Mouse (Mus musculus) limb, embryonic 15.5 days (tissue): ENCODE measurements at regions not wholly inside any gene's neighbourhood (a gene's known extent, or its start where the extent isn't known, plus 50 kb on each side); places are given as distances from the start of the nearest gene placed in this dataset.
A peak's percentile ranks its signal among the peaks of the same experiment; 100 is the strongest.

Source experiments
- ATAC-seq: fragments of 200-750 bp; cut with Nextera tagmentation; 2 replicates; pipeline ENCODE4 v1.8.0; 2017; ENCODE audit warnings: low read depth, moderate TSS enrichment; ENCODE audit not compliant: insufficient number of reproducible peaks, low FRiP score, low TSS enrichment
- H3K27ac ChIP-seq: fragments of 300-500 bp; sonication (generic); 2 replicates; pipeline ENCODE4 v1.5.1; 2015; ENCODE audit warnings: moderate library complexity, mild to moderate bottlenecking, inconsistent platforms
- H3K27me3 ChIP-seq: fragments of 300-500 bp; sonication (generic); 2 replicates; pipeline ENCODE4 v1.6.1; 2015; ENCODE audit warnings: inconsistent platforms
- H3K36me3 ChIP-seq: fragments of 300-500 bp; sonication (generic); 2 replicates; pipeline ENCODE4 v1.6.1; 2015; ENCODE audit warnings: inconsistent platforms
- H3K4me1 ChIP-seq: fragments of 300-500 bp; sonication (generic); 2 replicates; pipeline ENCODE4 v1.6.1; 2015; ENCODE audit warnings: inconsistent platforms
- H3K4me2 ChIP-seq: fragments of 300-500 bp; sonication (generic); 2 replicates; pipeline ENCODE4 v1.6.1; 2015; ENCODE audit warnings: mild to moderate bottlenecking, inconsistent platforms
- H3K4me3 ChIP-seq: fragments of 300-500 bp; sonication (generic); 2 replicates; pipeline ENCODE4 v1.5.1; 2015; ENCODE audit warnings: mild to moderate bottlenecking, inconsistent platforms
- H3K9ac ChIP-seq: fragments of 300-500 bp; sonication (generic); 2 replicates; pipeline ENCODE4 v1.6.1; 2015; ENCODE audit warnings: inconsistent platforms
- H3K9me3 ChIP-seq: fragments of 300-500 bp; sonication (generic); 2 replicates; pipeline ENCODE4 v1.6.1; 2016; ENCODE audit warnings: inconsistent platforms
- WGBS: fragments of 180-500 bp; shearing (Covaris S2); methylation state at CpG from one replicate; pipeline ENCODE4 v1.1.7; 2015; 5-methylcytosine and 5-hydroxymethylcytosine counted together

DNA sequence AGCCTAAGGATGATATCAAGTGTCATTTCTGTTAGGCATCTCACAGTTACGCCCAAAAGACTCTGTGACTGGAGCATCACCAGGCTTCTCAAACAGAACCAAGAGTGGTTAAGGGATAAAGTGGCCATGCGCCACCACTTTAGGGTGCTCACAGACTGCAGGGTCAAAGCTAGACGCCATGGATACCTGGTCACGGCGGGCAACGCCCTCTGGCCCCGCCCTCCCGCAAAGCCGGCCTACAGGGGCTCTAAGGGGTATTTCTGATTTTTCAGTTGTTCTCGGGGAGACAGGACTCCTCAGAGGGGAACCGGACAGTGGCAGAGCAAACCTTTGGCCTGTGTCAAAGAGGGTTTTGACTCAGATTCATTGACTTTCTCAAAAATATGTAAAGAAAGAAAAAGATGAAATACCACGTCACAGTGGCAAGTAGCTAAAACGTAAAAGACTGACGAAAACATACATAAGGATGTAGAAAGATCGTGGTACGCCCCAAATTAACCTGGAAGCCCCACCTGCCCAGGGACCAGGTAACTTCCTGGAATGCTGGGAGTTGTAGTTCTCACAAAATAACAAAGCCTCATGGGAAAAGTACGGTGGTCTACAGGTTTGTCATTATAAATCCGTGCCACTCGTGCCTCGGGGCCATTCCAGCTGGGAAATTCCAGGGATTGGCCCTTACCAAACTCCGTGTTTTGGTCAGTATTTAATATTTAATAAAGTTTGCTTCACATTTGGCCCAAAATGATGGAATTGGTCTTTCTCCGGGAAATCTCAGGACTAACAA lies 116.1 kb upstream of the Arid2 start:
- Histone ChIP-seq H3K36me3 (no peaks in the 10 kb centered on the region), H3K27ac (no peak overlapping the region), H3K27me3 (no peaks in the 10 kb centered on the region), H3K4me1 (peaks cover 11% of the 10 kb centered on the region), H3K9me3 (no peaks in the 10 kb centered on the region), H3K9ac (no peak overlapping the region), H3K4me2 (peak overlapping the region; percentile 45), H3K4me3 (peak overlapping the region; percentile 33)
- peak; percentile 35; the same call in 1 of the 2 replicates for ATAC-seq
- WGBS, result 13% methylated on average over 22 of the region's 22 CpGs

DNA sequence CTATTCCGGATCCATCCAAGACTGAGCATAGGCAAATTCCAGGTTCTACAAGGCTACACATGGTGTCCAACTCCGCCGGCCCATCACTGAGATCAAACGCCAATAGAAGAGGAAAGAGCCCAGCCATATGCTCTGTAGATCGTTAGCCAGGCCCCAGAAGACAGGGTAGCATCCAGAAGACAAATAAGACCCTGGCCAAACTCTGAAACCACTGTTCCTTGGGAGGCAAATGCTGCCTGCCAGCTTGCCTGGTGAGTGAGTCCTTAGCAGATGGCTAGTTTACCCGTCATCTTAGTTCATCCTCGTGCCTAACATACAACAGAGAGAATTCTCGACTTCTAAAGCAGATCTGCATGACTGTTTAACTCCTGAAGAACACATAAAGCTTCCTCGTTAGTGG lies 109.4 kb upstream of the Arid2 start:
- no peak for ATAC-seq
- no peak overlapping the region for H3K27ac ChIP-seq
- 58% methylated on average over 9 of the region's 9 CpGs for WGBS
- H3K9ac ChIP-seq, result no peak overlapping the region
- H3K4me2 ChIP-seq, result no peak overlapping the region
- H3K9me3 ChIP-seq, result no peaks in the 10 kb centered on the region
- no peak overlapping the region for H3K4me3 ChIP-seq
- H3K4me1 ChIP-seq, result no peaks in the 10 kb centered on the region
- no peaks in the 10 kb centered on the region for H3K36me3 ChIP-seq
- no peaks in the 10 kb centered on the region for H3K27me3 ChIP-seq

DNA sequence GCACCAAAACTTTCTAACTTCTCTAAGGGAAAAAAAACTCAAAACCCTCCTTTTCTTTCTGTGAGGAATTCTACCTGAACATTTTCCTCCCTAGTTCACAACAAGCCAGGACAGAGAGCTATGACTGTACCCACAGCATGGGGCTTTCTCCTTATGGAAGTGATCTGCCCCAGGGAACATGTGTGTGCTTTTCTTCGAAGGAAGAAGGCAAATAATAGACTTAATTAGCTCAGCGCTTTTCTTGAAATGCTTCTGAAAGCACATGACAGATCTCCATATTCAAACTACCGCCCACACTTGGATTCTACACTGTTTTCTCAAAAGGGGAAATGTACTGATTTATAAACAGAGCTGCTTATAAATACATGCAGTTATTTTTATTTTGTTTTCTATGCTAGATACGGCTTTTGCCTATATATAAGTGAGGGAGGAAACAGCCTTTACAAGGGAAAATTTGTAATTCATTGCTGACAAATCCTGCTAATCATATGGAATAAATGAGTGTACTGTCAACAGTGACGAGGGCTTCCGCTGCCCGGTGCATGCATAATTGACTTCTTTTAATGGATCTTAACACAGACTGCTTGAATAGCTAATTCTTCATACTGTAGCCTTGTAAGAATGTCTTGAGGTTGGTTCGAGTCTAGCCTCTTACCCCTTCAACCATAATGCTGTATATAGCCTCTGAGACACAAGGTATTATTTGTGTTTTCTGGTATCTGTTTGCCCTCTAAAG lies 108.8 kb upstream of the Arid2 start:
- Histone ChIP-seq H3K4me1 (no peaks in the 10 kb centered on the region), H3K4me3 (no peak overlapping the region), H3K27ac (no peak overlapping the region), H3K4me2 (no peak overlapping the region), H3K9ac (no peak overlapping the region), H3K9me3 (no peaks in the 10 kb centered on the region), H3K36me3 (no peaks in the 10 kb centered on the region), H3K27me3 (no peaks in the 10 kb centered on the region)
- WGBS, result 55% methylated on average over 8 of the region's 8 CpGs
- ATAC-seq, result no peak

DNA sequence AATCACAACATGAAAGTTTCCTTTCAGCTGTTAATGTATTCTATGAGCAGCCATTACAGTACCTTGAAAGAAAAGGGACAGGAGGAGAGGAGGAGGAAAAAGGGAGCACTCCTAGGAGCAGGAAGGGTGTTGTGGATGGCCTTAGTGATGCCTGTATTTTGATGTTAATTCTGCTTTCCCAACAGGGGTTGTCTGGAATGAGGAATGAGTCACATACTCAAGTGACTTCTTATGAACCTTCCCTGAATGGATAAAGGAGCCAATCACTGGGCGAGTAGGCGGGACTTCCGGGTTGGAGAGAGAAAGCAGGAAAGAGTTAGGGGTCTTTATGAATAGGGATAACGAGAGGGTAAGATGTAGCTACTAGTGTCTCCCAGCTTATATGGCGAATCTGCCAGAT lies 107.8 kb upstream of the Arid2 start:
- no peak overlapping the region for H3K9ac ChIP-seq
- H3K9me3 ChIP-seq, result no peaks in the 10 kb centered on the region
- no peak overlapping the region for H3K27ac ChIP-seq
- H3K27me3 ChIP-seq, result no peaks in the 10 kb centered on the region
- no peak for ATAC-seq
- no peak overlapping the region for H3K4me3 ChIP-seq
- no peak overlapping the region for H3K4me2 ChIP-seq
- 87% methylated on average over 5 of the region's 5 CpGs for WGBS
- no peaks in the 10 kb centered on the region for H3K36me3 ChIP-seq
- no peaks in the 10 kb centered on the region for H3K4me1 ChIP-seq

DNA sequence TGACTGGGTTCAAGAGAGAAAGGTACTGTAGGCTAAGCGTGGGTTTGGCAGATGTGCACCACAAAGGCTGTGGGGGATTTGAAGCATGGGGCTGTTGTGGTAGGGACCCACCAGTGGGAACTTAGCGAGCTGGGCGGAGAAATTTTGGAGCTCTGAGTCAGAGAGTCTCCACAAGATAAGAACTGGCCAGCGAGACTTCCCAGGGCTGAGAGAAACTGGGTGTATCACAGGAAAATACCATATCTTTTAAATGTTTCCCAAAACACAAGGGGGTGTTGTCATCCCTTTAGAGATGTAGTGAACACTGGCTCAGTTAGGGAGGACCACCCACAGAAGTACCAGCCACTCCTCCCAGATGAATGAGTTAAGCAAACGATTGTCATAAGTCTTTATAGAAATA lies 107.3 kb upstream of the Arid2 start:
- H3K9me3 ChIP-seq, result no peaks in the 10 kb centered on the region
- no peak overlapping the region for H3K4me2 ChIP-seq
- H3K27me3 ChIP-seq, result no peaks in the 10 kb centered on the region
- H3K9ac ChIP-seq, result no peak overlapping the region
- no peak for ATAC-seq
- H3K36me3 ChIP-seq, result no peaks in the 10 kb centered on the region
- H3K4me1 ChIP-seq, result no peaks in the 10 kb centered on the region
- WGBS, result 87% methylated on average over 5 of the region's 5 CpGs
- H3K4me3 ChIP-seq, result no peak overlapping the region
- H3K27ac ChIP-seq, result no peak overlapping the region

DNA sequence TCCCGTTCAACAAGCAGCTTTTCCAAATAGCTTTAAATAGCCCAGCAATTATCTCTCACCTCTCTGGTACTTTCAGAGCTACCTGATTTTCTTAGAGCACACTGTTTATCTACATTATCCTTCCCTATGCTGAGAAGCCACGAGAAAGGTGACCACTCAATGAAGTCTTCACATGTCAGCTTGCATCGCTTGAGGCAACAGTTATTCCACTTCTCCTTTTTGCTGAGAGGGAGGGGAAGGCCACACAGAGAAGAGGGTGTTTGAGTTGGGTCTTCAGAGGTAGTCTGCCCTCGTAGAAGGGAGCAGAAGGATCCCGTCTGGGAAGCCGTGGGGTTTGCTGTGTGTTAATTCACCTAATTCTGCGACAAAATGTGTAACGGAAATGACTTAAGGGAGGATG lies 106.3 kb upstream of the Arid2 start:
- WGBS, result 84% methylated on average over 8 of the region's 8 CpGs
- no peak for ATAC-seq
- no peak overlapping the region for H3K9ac ChIP-seq

DNA sequence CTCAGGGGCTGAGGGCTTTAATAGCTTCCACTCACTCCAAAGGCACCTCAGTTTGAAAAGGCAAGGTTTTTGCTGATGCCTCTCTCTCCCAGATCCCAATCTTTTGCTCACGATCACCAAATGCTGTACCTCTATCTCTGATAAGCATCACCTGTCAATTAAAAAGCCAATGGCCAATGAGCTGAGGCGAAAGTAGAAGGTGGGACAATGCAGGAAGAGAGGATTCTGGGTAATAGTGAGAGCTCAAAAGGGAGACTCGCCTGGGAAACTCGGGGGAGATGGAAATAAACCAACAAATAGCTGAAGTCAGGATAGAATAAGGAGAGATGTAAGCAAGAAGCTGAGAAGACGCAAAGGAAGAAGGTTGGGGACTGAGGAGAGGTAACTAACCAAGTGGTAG lies 105.0 kb upstream of the Arid2 start:
- H3K36me3 ChIP-seq, result no peaks in the 10 kb centered on the region
- WGBS, result 78% methylated on average over 5 of the region's 5 CpGs
- H3K4me3 ChIP-seq, result no peak overlapping the region
- no peaks in the 10 kb centered on the region for H3K9me3 ChIP-seq
- H3K4me2 ChIP-seq, result no peak overlapping the region
- ATAC-seq, result no peak
- H3K27ac ChIP-seq, result no peak overlapping the region
- H3K27me3 ChIP-seq, result no peaks in the 10 kb centered on the region
- no peak overlapping the region for H3K9ac ChIP-seq
- peaks cover 6% of the 10 kb centered on the region for H3K4me1 ChIP-seq

More for the DNA sequence above, 106.3 kb upstream of the Arid2 start:
- peaks cover 5% of the 10 kb centered on the region for H3K4me1 ChIP-seq
- H3K4me3 ChIP-seq, result no peak overlapping the region
- H3K36me3 ChIP-seq, result no peaks in the 10 kb centered on the region
- H3K27me3 ChIP-seq, result no peaks in the 10 kb centered on the region
- H3K9me3 ChIP-seq, result no peaks in the 10 kb centered on the region
- H3K27ac ChIP-seq, result no peak overlapping the region
- no peak overlapping the region for H3K4me2 ChIP-seq

DNA sequence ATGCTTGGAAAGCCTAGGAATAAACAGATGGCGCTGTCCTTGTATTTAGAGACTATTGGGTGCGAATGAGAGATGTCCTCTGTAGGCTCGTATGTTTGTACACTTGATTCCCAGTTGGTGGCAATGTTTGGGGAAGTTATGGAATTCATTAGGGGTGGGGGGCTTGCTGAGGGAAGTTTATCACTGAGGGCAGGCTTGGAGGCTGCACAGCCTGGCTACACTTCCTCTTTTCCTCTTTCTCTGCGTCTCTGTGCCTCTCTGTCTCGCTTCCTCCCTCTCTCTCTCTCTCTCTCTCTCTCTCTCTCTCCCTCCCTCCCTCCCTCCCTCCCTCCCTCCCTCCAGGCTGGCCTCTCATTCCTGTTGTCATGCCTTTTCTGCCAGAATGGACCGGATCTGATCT lies 104.2 kb upstream of the Arid2 start:
- Histone ChIP-seq H3K9me3 (no peaks in the 10 kb centered on the region), H3K9ac (no peak overlapping the region), H3K36me3 (no peaks in the 10 kb centered on the region), H3K27ac (no peak overlapping the region), H3K27me3 (no peaks in the 10 kb centered on the region), H3K4me3 (no peak overlapping the region), H3K4me2 (no peak overlapping the region), H3K4me1 (peaks cover 6% of the 10 kb centered on the region)
- WGBS, result 66% methylated on average over 5 of the region's 6 CpGs
- no peak for ATAC-seq

DNA sequence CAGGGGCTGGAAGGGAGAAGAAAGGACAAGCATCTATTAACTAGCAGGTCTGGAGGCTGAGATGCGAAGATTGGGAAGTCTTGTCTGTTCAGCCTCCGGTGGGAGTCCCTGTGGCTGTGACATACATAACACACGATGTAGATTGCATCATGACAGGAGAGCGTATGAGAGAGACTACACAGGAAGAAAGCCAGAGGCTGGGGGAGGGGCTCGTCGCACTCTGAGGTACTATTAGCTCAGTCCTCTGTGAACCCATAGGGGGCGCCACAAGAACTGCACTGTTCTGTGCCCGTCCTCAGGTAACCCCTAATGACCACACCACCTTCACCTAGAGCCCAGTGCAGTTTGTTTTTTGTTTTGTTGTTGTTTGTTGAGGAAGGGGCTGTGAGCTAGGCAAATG lies 102.7 kb upstream of the Arid2 start:
- WGBS, result 74% methylated on average over 8 of the region's 8 CpGs
- H3K4me2 ChIP-seq, result no peak overlapping the region
- ATAC-seq, result no peak

DNA sequence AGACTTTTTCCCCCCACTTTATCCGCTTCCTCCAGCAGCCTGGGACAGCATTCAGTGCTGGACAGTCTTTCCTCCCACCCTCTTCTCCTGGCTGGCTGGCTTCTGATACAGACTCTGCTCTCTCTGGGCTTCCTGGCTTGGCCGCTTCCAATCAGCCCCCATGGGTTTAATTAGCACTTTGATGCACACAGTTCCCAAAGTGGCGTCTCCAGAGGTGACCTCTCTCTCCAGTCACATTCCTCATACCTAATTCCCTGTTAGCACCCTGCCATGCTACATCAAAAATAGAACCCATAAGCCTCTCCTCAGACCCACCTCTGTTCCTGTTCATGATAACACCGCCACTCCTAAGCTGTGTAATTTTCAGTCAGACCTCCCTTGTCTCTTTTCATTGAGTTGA lies 101.9 kb upstream of the Arid2 start:
- H3K4me3 ChIP-seq, result no peak overlapping the region
- no peaks in the 10 kb centered on the region for H3K27me3 ChIP-seq
- ATAC-seq, result no peak
- H3K36me3 ChIP-seq, result no peaks in the 10 kb centered on the region
- H3K4me1 ChIP-seq, result peaks cover 6% of the 10 kb centered on the region
- no peaks in the 10 kb centered on the region for H3K9me3 ChIP-seq
- 29% methylated on average over 4 of the region's 4 CpGs for WGBS
- H3K9ac ChIP-seq, result no peak overlapping the region
- H3K4me2 ChIP-seq, result no peak overlapping the region
- H3K27ac ChIP-seq, result no peak overlapping the region

More for the DNA sequence above, 102.7 kb upstream of the Arid2 start:
- no peak overlapping the region for H3K9ac ChIP-seq
- no peaks in the 10 kb centered on the region for H3K36me3 ChIP-seq
- no peak overlapping the region for H3K27ac ChIP-seq
- H3K9me3 ChIP-seq, result no peaks in the 10 kb centered on the region
- H3K4me3 ChIP-seq, result no peak overlapping the region
- H3K27me3 ChIP-seq, result no peaks in the 10 kb centered on the region
- H3K4me1 ChIP-seq, result peaks cover 6% of the 10 kb centered on the region

DNA sequence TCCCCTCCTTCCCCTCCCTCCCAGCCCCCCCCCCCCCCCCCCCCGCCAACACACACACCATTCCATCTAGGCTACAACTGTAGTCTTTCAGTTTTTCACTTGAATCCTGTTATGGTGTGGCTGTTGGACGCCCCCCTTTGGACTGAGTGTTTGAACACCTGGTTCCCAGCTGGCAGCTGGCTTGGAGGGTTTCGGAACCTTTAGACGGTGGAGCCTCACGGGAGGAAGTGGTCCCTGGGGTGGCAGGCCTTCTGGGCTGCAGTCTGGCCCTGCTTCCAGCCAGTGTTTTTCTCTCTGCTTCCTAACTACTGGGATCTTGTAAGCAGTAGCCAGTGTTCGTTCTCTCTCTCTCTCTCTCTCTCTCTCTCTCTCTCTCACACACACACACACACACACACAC lies 101.4 kb upstream of the Arid2 start:
- Histone ChIP-seq H3K36me3 (no peaks in the 10 kb centered on the region), H3K27ac (no peak overlapping the region), H3K27me3 (no peaks in the 10 kb centered on the region), H3K9me3 (no peaks in the 10 kb centered on the region), H3K4me3 (no peak overlapping the region), H3K9ac (no peak overlapping the region), H3K4me2 (no peak overlapping the region), H3K4me1 (peaks cover 6% of the 10 kb centered on the region)
- 22% methylated on average over 5 of the region's 6 CpGs for WGBS
- no peak for ATAC-seq

DNA sequence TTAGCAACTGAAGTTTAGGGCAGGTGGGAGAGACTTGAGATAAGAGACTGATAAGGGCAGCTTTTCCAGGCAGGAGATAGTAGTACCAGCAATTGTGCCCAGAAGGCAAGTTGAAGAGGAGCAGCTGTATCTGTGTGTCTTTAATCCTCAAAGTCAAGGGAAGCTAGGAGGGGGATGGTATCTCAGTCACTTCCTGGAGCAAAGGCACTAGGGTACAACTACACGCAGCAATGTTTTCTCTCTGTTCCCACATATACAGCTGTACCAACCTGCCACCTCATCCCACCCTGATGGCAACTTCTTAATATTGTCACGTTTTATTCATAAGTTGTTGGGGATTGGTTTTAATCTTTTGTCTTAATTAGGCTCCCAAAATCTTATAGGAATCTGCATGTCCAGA lies 97.8 kb upstream of the Arid2 start:
- 80% methylated on average over 2 of the region's 2 CpGs for WGBS
- no peak for ATAC-seq
- H3K4me3 ChIP-seq, result no peak overlapping the region
- no peak overlapping the region for H3K4me2 ChIP-seq
- no peaks in the 10 kb centered on the region for H3K9me3 ChIP-seq
- no peaks in the 10 kb centered on the region for H3K36me3 ChIP-seq
- H3K27me3 ChIP-seq, result no peaks in the 10 kb centered on the region
- no peak overlapping the region for H3K27ac ChIP-seq
- peaks cover 6% of the 10 kb centered on the region for H3K4me1 ChIP-seq
- no peak overlapping the region for H3K9ac ChIP-seq
